In the genomic region with DNA sequence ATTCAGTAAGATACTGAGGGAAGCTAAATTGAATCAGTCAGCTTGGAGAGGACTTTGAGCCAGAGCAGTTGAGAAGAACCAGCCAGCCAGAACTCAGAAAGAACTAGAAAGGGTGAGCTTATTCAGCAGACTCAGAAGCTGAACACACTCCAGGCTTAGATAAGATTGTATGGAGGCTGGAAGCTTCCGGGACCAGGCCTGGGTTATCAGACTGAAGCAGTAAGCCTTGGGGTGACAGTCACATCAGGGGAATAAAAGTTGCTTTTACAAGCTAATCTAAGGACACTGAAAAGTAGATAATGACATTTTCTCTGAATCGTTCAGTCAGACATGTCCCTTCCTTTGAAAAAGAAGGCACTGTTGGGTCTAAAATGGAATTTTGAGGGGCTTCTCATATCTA, we compare ENCODE assay signal across 18 mouse cellular contexts.
"Had no signal": no experiment of that assay in that cellular context is flagged by ENCODE, and none has a peak within 500 bp of the region (broad histone marks: within the 10 kb centered on the region; RNA-seq: fewer than 3 reads in every experiment).

No protein-coding gene starts in this region.

- H3K27me3 ChIP-seq: lung, embryonic 15.5 days; neural tube, embryonic 13.5 days had no signal

- H3K9me3 ChIP-seq: limb, embryonic 10.5 days; lung, embryonic 15.5 days had no signal

- H3K4me1 ChIP-seq: limb, embryonic 13.5 days; lung, embryonic 15.5 days; neural tube, embryonic 13.5 days had no signal

- H3K4me2 ChIP-seq: limb, embryonic 13.5 days; lung, embryonic 15.5 days; midbrain, embryonic 11.5 days; neural tube, embryonic 13.5 days had no signal

- DNase-seq: kidney, adult 2 months; kidney, postnatal 25 days; layer of hippocampus, adult 9-11 months; lung, postnatal 14 days; lung, postnatal 4 days; midbrain, embryonic 14.5 days; retina, postnatal 1 day; thymus, adult 18-20 months; thymus, postnatal 36 days had no signal

- H3K9ac ChIP-seq: limb, embryonic 13.5 days; lung, embryonic 15.5 days; neural tube, embryonic 13.5 days had no signal

- H3K4me3 ChIP-seq: layer of hippocampus, adult 2 months; limb, embryonic 10.5 days; limb, embryonic 13.5 days; lung, embryonic 15.5 days; myocyte; neural tube, embryonic 13.5 days had no signal

- H3K27ac ChIP-seq: kidney, postnatal 0 days; layer of hippocampus, adult 2 months; limb, embryonic 10.5 days; limb, embryonic 13.5 days; lung, embryonic 15.5 days; neural tube, embryonic 13.5 days had no signal

- ATAC-seq: intestine, postnatal 0 days had no signal

- H3K36me3 ChIP-seq: limb, embryonic 10.5 days; limb, embryonic 13.5 days; lung, embryonic 15.5 days; neural tube, embryonic 13.5 days had no signal
